In genomic region chr11:80754201-80754600, GRCm38 (mm10) we compare ENCODE assay signal across 25 mouse cellular contexts. TPM values are rescaled to one million over a fixed set of nuclear protein-coding genes. Genes with fewer than 3 reads are reported as not detected.
DNase-seq lines count a peak whose midpoint lies in the region; ATAC-seq and TF ChIP-seq lines count a peak whose summit lies in the region.
"Had no signal": no experiment of that assay in that cellular context is flagged by ENCODE, and none has a peak within 500 bp of the region (broad histone marks: within the 10 kb centered on the region; RNA-seq: fewer than 3 reads in every experiment).

No protein-coding gene starts in this region.

- H3K4me3 ChIP-seq in lung, postnatal 0 days (ENCODE audit: low read depth, low read length): no peak overlapping the region
- no peak overlapping the region for H3K4me3 ChIP-seq in myocyte
- no peak overlapping the region for H3K4me3 ChIP-seq in hindbrain, embryonic 10.5 days
- H3K4me3 ChIP-seq: embryonic facial prominence, embryonic 13.5 days; forebrain, embryonic 13.5 days; heart, embryonic 12.5 days; heart, embryonic 15.5 days; hindbrain, embryonic 12.5 days; hindbrain, embryonic 15.5 days had no signal

- 11% methylated on average over 2 of the region's 2 CpGs for WGBS in lung, postnatal 0 days
- 84% methylated on average over 2 of the region's 2 CpGs for whole genome bisulfite sequencing in hindbrain, embryonic 10.5 days

- H3K9ac ChIP-seq in lung, postnatal 0 days (replicated peaks; ENCODE audit: low read depth): no peak overlapping the region
- H3K9ac ChIP-seq: embryonic facial prominence, embryonic 13.5 days; forebrain, embryonic 13.5 days; heart, embryonic 12.5 days; heart, embryonic 15.5 days; hindbrain, embryonic 12.5 days; hindbrain, embryonic 15.5 days had no signal

- no peak for TF ChIP-seq CTCF in lung, postnatal 0 days (IDR thresholded peaks at IDR 0.05)

- no peaks in the 10 kb centered on the region for H3K36me3 ChIP-seq in lung, postnatal 0 days (ENCODE audit: insufficient read depth, low read length)
- H3K36me3 ChIP-seq in myocyte (ENCODE audit: control insufficient read depth, insufficient read depth): no peaks in the 10 kb centered on the region
- no peaks in the 10 kb centered on the region for H3K36me3 ChIP-seq in hindbrain, embryonic 10.5 days
- H3K36me3 ChIP-seq: embryonic facial prominence, embryonic 13.5 days; G1E; heart, embryonic 12.5 days; heart, embryonic 15.5 days; hindbrain, embryonic 12.5 days; hindbrain, embryonic 15.5 days had no signal

- ATAC-seq in lung, postnatal 0 days: 0 out of 2 replicates have a peak, but pooled peaks have one; percentile 21
- ATAC-seq: forebrain, embryonic 13.5 days; forebrain, embryonic 16.5 days; intestine, postnatal 0 days had no signal

- no peaks in the 10 kb centered on the region for H3K27me3 ChIP-seq in lung, postnatal 0 days (replicated peaks; ENCODE audit: insufficient read depth, low read length)
- H3K27me3 ChIP-seq in myocyte (ENCODE audit: control insufficient read depth, insufficient read depth, insufficient read length): no peaks in the 10 kb centered on the region
- H3K27me3 ChIP-seq in hindbrain, embryonic 10.5 days (ENCODE audit: insufficient read depth, poor library complexity, severe bottlenecking): no peaks in the 10 kb centered on the region
- H3K27me3 ChIP-seq: embryonic facial prominence, embryonic 13.5 days; forebrain, embryonic 13.5 days; heart, embryonic 12.5 days; heart, embryonic 15.5 days; hindbrain, embryonic 12.5 days; hindbrain, embryonic 15.5 days had no signal

- peak; percentile 23 for DNase-seq in lung, postnatal 0 days (ENCODE audit: low spot score)
- DNase-seq in lung, postnatal 10 days: no peak
- peak; percentile 67 for DNase-seq in NIH3T3 (ENCODE audit: low read depth)
- DNase-seq in hindbrain, embryonic 10.5 days (ENCODE audit: low spot score): no peak
- no peak for DNase-seq in heart, postnatal 4 days
- DNase-seq: adrenal gland, adult 2 months; adrenal gland, postnatal 14 days; cerebellum, adult 11 months; cerebellum, adult 2 months; cerebellum, adult 9-11 months; cerebellum, postnatal 25 days; gastrocnemius, postnatal 25 days; heart, adult 18-20 months; heart, postnatal 10 days; heart, postnatal 36 days had no signal

- TF ChIP-seq EP300 in lung, postnatal 0 days (IDR thresholded peaks at IDR 0.05): no peak

- H3K9me3 ChIP-seq in lung, postnatal 0 days (ENCODE audit: low read length): no peaks in the 10 kb centered on the region
- H3K9me3 ChIP-seq in hindbrain, embryonic 10.5 days: no peaks in the 10 kb centered on the region
- H3K9me3 ChIP-seq: embryonic facial prominence, embryonic 13.5 days; forebrain, embryonic 13.5 days; heart, embryonic 15.5 days; hindbrain, embryonic 12.5 days; hindbrain, embryonic 15.5 days had no signal

- no peak overlapping the region; the same call in 1 of the 2 replicates for H3K27ac ChIP-seq in lung, postnatal 0 days (ENCODE audit: low read length)
- H3K27ac ChIP-seq in hindbrain, embryonic 10.5 days: no peak overlapping the region
- H3K27ac ChIP-seq: embryonic facial prominence, embryonic 13.5 days; forebrain, embryonic 13.5 days; heart, embryonic 15.5 days; hindbrain, embryonic 12.5 days; hindbrain, embryonic 15.5 days had no signal

- no peak overlapping the region for H3ac ChIP-seq in myocyte (ENCODE audit: control insufficient read depth, insufficient read length)

- no peak overlapping the region for H3K4me2 ChIP-seq in lung, postnatal 0 days (replicated peaks; ENCODE audit: low read depth, low read length)
- H3K4me2 ChIP-seq in myocyte (ENCODE audit: low read depth): peak overlapping the region; percentile 1
- H3K4me2 ChIP-seq: embryonic facial prominence, embryonic 13.5 days; forebrain, embryonic 13.5 days; heart, embryonic 12.5 days; heart, embryonic 15.5 days; hindbrain, embryonic 12.5 days; hindbrain, embryonic 15.5 days had no signal

- H3K79me2 ChIP-seq in myocyte (ENCODE audit: control insufficient read depth, insufficient read depth): no peaks in the 10 kb centered on the region

- TF ChIP-seq POLR2A in myocyte (IDR thresholded peaks at IDR 0.05; ENCODE audit: insufficient read length, low read depth): no peak

- H3K4me1 ChIP-seq in lung, postnatal 0 days (ENCODE audit: insufficient read depth, low read depth, low read length): no peaks in the 10 kb centered on the region; the same call in 1 of the 2 replicates
- no peaks in the 10 kb centered on the region for H3K4me1 ChIP-seq in hindbrain, embryonic 10.5 days (replicated peaks)
- H3K4me1 ChIP-seq: forebrain, embryonic 13.5 days; heart, embryonic 12.5 days; heart, embryonic 15.5 days; hindbrain, embryonic 12.5 days; hindbrain, embryonic 15.5 days had no signal

TF ChIP-seq in myocyte, 11 proteins besides CTCF, POLR2A, EP300 and RAD21:
- TF ChIP-seq E2F4 (IDR thresholded peaks at IDR 0.05; ENCODE audit: insufficient read depth): no peak
- no peak for TF ChIP-seq USF1 (IDR thresholded peaks at IDR 0.05; ENCODE audit: low read depth)
- TF ChIP-seq CEBPB (IDR thresholded peaks at IDR 0.05; ENCODE audit: insufficient read depth, poor library complexity, severe bottlenecking): no peak
TF ChIP-seq in myocyte: peak in this region for 0.

RNA-seq across cellular contexts. Expression of gene Myo1d, which starts 25.6 kb away (rescaled TPM):
- polyA plus RNA-seq in lung, postnatal 0 days (2015; fragmentation: Nextera tagmentation; extraction: Ambion mirVana): 26.4 and 29.6 TPM in 2 replicates
- 10.5 TPM for polyA plus RNA-seq in myocyte (2012; fragmentation: generic; extraction: Trizol)
- polyA plus RNA-seq in hindbrain, embryonic 10.5 days (2016; fragmentation: Nextera tagmentation; extraction: Ambion mirVana): 2.4 and 2.6 TPM in 2 replicates
- 10 to 100 TPM; 17.4 to 18.5 TPM for total RNA-seq in heart, postnatal 4 days (2021)
- total RNA-seq: G1E had no signal
- polyA plus RNA-seq: G1E had no signal

RNA-seq across cellular contexts. Expression of gene Tmem98, which starts 55.8 kb away (rescaled TPM):
- 72.1 and 82.0 TPM in 2 replicates for polyA plus RNA-seq in lung, postnatal 0 days (2015; fragmentation: Nextera tagmentation; extraction: Ambion mirVana)
- polyA plus RNA-seq in myocyte (2012; fragmentation: generic; extraction: Trizol): 60.7 TPM
- 81.7 and 86.2 TPM in 2 replicates for polyA plus RNA-seq in hindbrain, embryonic 10.5 days (2016; fragmentation: Nextera tagmentation; extraction: Ambion mirVana)
- total RNA-seq in heart, postnatal 4 days (2021): 10 to 100 TPM; 50.9 to 53.6 TPM
- total RNA-seq: G1E had no signal
- polyA plus RNA-seq: G1E had no signal

Comparison
In these comparisons a context has a peak if more than half of its experiments do, and no peak if none do; other contexts are left out.
1. DNase-seq: peak in lung, postnatal 0 days (single experiment) and NIH3T3 (single experiment); none in lung, postnatal 10 days (single experiment), hindbrain, embryonic 10.5 days (single experiment) and heart, postnatal 4 days (single experiment).